Mouse (Mus musculus) E14TG2a.4 (cell line): ENCODE measurements around the gene Rad9b.

Experiments
- CTCF ChIP-seq: conservative IDR thresholded peaks from 2 replicates; pipeline ENCODE4 v1.5.1; 2014; ENCODE audit warnings: low read length
- NANOG ChIP-seq: IDR thresholded peaks from 2 replicates; pipeline ENCODE4 v1.6.1; 2014; ENCODE audit warnings: borderline replicate concordance, low read length, mixed read lengths

GRCm38 (mm10) chr5:122310699-122311098, 43.3 kb downstream of the Rad9b start:
- TF ChIP-seq CTCF (no peak), NANOG (no peak)
